Mouse (Mus musculus) MEL (cell line): ENCODE measurements around the gene Adck2.

ENCODE experiments used
- CTCF ChIP-seq, 3 experiments: IDR thresholded peaks in 2 of 3; conservative IDR thresholded peaks in 1 of 3; 2 replicates each; pipeline ENCODE4 v1.5.1; 2011 to 2012; ENCODE audit warnings: low read length in 3 of 3, low read depth in 2 of 3, mild to moderate bottlenecking in 2 of 3, improper control_type of control experiment in 1 of 3, inconsistent platforms in 1 of 3, mixed read lengths in 1 of 3, moderate library complexity in 1 of 3; ENCODE audit not compliant: control insufficient read depth in 1 of 3, insufficient read depth in 1 of 3, poor library complexity in 1 of 3, severe bottlenecking in 1 of 3
- EP300 ChIP-seq, 2 experiments: IDR thresholded peaks; 2 replicates each; pipeline ENCODE4 v1.6.1; 2011; ENCODE audit warnings: improper control_type of control experiment in 2 of 2, low read length in 2 of 2, low read depth in 1 of 2, mild to moderate bottlenecking in 1 of 2
- HCFC1 ChIP-seq: IDR thresholded peaks from 2 replicates; pipeline ENCODE4 v1.6.1; 2012; ENCODE audit warnings: low read depth, mild to moderate bottlenecking, inconsistent platforms, low read length, improper control_type of control experiment, moderate library complexity
- MAX ChIP-seq: IDR thresholded peaks from 2 replicates; pipeline ENCODE4 v1.6.1; 2011; ENCODE audit warnings: low read length, improper control_type of control experiment
- MEF2A ChIP-seq: IDR thresholded peaks from 2 replicates; pipeline ENCODE4 v1.6.1; 2014; ENCODE audit warnings: low read depth, mild to moderate bottlenecking, inconsistent platforms, low read length, improper control_type of control experiment; ENCODE audit not compliant: poor library complexity, insufficient replicate concordance, severe bottlenecking; ENCODE audit errors: extremely low read depth
- MYC ChIP-seq: IDR thresholded peaks from 2 replicates; pipeline ENCODE4 v1.6.1; 2011; ENCODE audit warnings: low read depth, mild to moderate bottlenecking, low read length, improper control_type of control experiment, moderate library complexity
- POLR2A ChIP-seq, 2 experiments: IDR thresholded peaks; 2 replicates each; pipeline ENCODE4 v1.6.1; 2011 to 2012; ENCODE audit warnings: low read length in 2 of 2, mild to moderate bottlenecking in 2 of 2, control low read depth in 1 of 2, improper control_type of control experiment in 1 of 2, low read depth in 1 of 2, moderate library complexity in 1 of 2; ENCODE audit not compliant: control insufficient read depth in 1 of 2, insufficient read depth in 1 of 2, poor library complexity in 1 of 2
- ZC3H11A ChIP-seq: IDR thresholded peaks from 2 replicates; pipeline ENCODE4 v1.6.1; 2012; ENCODE audit warnings: low read depth, mild to moderate bottlenecking, inconsistent platforms, low read length, improper control_type of control experiment

DNA sequence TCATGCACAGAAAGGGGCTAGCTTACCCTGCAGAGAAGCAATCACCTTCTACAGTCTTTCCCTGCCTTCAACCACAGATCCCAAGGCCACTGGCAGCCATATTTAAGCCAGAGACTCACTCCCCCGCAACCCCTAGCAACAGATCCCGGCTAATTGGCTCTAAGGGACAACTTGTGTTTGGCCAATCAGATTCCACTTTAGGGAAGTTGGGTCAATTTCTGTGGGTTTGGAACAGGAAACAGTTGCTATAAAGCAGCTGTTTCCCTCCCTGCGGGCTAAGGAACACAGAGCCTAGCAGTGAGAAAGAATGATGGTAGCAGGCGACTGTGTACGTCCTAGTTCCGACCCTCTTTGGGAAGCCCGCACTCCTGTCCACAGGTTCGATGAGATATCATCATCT is 35.4 kb upstream of the Adck2 start:
- TF ChIP-seq HCFC1 (no peak), CTCF (IDR thresholded peaks at IDR 0.05 in 2 of 3, conservative IDR thresholded peaks at IDR 0.05 in 1 of 3; ENCODE audit: control insufficient read depth in 1 of 3, insufficient read depth in 1 of 3, low read depth in 2 of 3, low read length in 3 of 3, poor library complexity in 1 of 3, severe bottlenecking in 1 of 3) (no peak), MEF2A (no peak), MAX (no peak), POLR2A (IDR thresholded peaks at IDR 0.05; ENCODE audit: control insufficient read depth in 1 of 2, insufficient read depth in 1 of 2, low read depth in 1 of 2, low read length in 2 of 2, poor library complexity in 1 of 2) (no peak), MYC (no peak), EP300 (IDR thresholded peaks at IDR 0.05; ENCODE audit: low read depth in 1 of 2, low read length in 2 of 2) (no peak), ZC3H11A (no peak)
